Mouse (Mus musculus): ENCODE results near the gene Gm10229.
"Not testable (repeated sequence)": the region's sequence is repeated elsewhere in the genome, so short reads cannot be mapped to it uniquely, and the experiment has no call there.

The Gm10229 gene

GRCm38 (mm10) chr16:89014984-89015383 lies at the start of gene Gm10229:
TSS of gene Gm10229 (plus strand) at chr16:89015284.
- DNase-seq (ENCODE audit: low spot score in 2 of 2): not testable (repeated sequence)

DNA sequence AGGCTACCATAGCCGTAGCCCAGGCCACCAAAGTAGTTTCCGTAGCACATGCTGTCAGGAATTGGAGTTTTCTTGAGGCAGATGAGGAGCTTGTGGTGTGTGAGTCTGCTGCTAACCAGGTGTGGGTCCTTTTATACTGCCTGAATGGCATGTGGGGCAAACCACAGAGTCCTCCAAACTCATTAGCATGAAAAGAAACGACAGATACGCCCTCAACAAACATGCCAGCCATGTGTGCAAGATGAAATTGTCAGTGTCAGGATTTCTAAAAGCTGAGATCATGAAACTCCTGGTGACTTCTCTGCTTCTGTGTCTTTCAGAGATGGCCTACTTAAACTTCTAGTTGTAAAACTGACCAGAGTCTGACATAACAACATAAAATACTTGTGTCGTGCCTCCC lies 4.4 kb upstream of the Gm10229 start, which contains the start of gene Krtap22-2:
Krtap22-2 (minus strand) TSS at position 101 of the 400 bp plus-strand sequence.
- DNase-seq (ENCODE audit: low spot score in 2 of 2): no peak

DNA sequence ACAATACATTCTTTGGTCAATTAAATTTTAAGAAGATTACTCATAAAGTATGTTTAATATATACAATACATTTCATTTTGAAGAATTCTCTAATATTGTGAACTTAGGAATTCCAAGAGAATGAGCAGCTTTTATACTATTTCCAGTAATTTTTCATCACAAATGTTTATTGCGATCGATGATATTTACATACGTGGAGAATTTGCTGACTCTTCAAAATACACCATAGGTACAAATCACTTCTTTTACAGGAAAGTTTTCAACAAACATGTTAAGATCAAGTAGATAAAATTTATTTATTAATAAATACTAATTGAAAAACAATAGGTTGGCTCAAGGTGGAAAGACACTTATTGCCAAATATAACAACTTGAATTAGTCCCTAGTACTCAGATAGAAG lies 1.1 kb upstream of the Gm10229 start:
- DNase-seq (ENCODE audit: low spot score in 2 of 2): no peak

DNA sequence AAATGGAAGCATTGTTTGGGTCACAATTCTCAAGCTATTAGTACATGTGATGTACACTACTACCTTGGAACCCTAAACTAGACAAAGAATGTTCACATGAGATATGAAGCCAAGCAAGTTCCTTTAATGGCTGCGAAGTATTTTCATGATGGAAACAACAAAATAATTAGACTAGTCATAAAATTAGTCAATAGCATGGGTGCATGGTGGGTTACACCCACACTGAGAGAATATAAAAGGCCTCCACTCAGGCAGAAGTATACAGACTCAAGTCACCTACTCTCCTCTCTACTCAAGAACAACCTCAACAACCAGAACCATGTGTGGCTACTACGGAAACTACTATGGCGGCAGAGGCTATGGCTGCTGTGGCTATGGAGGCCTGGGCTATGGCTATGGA lies 16.3 kb downstream of the Gm10229 start, which contains the start of gene Krtap6-1:
Krtap6-1 (plus strand) TSS at position 301 of the 400 bp plus-strand sequence.
- DNase-seq (ENCODE audit: low spot score in 2 of 2): not testable (repeated sequence)

- DNase-seq (ENCODE audit: low spot score in 2 of 2): not testable (repeated sequence)
These were observed 26.3 kb downstream of the Gm10229 start, which contains the start of gene Gm10228 for GRCm38 (mm10) chr16:89041372-89041771. TSS of gene Gm10228 (minus strand) at chr16:89041472.

DNA sequence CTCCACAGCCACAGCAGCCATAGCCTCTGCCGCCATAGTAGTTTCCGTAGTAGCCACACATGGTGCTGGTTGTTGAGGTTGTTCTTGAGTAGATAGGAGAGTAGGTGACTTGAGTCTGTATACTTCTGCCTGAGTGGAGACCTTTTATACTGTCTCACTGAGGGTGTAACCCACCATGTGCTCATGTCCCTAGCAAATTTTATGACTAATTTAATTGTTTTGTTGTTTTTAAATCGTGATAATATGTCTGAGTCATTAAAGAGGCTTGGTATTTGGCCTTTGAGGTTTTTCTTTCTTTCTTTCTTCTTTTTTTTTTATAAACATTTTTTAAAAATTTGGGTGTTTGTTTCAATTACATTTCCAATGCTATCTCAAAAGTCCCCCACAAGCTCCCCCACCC lies 32.7 kb downstream of the Gm10229 start, which contains the start of gene Krtap6-5:
Krtap6-5 (minus strand) TSS at position 101 of the 400 bp plus-strand sequence.
- no peak for DNase-seq (ENCODE audit: low spot score in 2 of 2)

GRCm38 (mm10) chr16:89063902-89064301 lies 48.8 kb downstream of the Gm10229 start, which contains the start of gene 1110025L11Rik:
TSS of gene 1110025L11Rik (minus strand) at chr16:89064002.
- DNase-seq (ENCODE audit: low spot score in 2 of 2): not testable (repeated sequence)
